Mouse (Mus musculus) stomach, postnatal 0 days (tissue): ENCODE data around the gene C2cd2.
"Not testable (repeated sequence)": the region's sequence is repeated elsewhere in the genome, so short reads cannot be mapped to it uniquely, and the experiment has no call there.

ENCODE experiments used
- CTCF ChIP-seq: IDR thresholded peaks from 2 replicates; pipeline ENCODE4 v1.5.1; 2016; ENCODE audit warnings: antibody characterized with exemption, low read depth, mild to moderate bottlenecking, moderate library complexity
- EP300 ChIP-seq: optimal IDR thresholded peaks from 2 replicates; pipeline ENCODE3; 2016; ENCODE audit warnings: antibody characterized with exemption

DNA sequence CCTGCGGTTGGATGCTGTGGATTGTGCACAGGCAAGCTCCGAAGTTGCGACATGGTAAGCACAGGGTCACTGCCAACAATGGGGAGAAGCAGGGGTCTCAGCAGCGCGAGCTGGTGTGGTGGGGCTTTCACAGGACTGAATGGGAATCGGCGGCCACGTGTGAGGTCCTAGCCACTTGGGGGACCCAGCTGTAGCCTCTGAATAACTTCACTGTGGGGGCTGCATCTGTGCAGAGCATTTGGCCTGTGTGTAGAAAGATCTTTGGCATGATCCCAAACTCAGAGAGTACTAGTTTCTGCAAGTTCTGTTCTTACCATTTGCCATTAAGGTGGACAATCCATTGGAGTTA, 35.0 kb upstream of the C2cd2 start:
- TF ChIP-seq CTCF, EP300: not testable (repeated sequence)
